Mouse (Mus musculus): ENCODE measurements around the gene Hoxa5.
A peak's percentile ranks its signal among the peaks of the same experiment; 100 is the strongest.

- peak; percentile 45 for TF ChIP-seq POLR2A (IDR thresholded peaks at IDR 0.05; ENCODE audit: insufficient read length, low read depth)
- no peak for TF ChIP-seq TCF12 (IDR thresholded peaks at IDR 0.05; ENCODE audit: insufficient read depth, poor library complexity, severe bottlenecking)
- no peak for TF ChIP-seq TCF3 (IDR thresholded peaks at IDR 0.05; ENCODE audit: insufficient read length, low read depth)
- TF ChIP-seq MAX (IDR thresholded peaks at IDR 0.05; ENCODE audit: low read depth) = no peak
- TF ChIP-seq CEBPB (IDR thresholded peaks at IDR 0.05; ENCODE audit: insufficient read depth, poor library complexity, severe bottlenecking) = no peak
- TF ChIP-seq E2F4 (IDR thresholded peaks at IDR 0.05; ENCODE audit: insufficient read depth) = no peak
- TF ChIP-seq POLR2AphosphoS2 (IDR thresholded peaks at IDR 0.05; ENCODE audit: insufficient read length, low read depth) = peak; percentile 57
- TF ChIP-seq USF1 (IDR thresholded peaks at IDR 0.05; ENCODE audit: low read depth) = no peak
- TF ChIP-seq MYOD1 (IDR thresholded peaks at IDR 0.05; ENCODE audit: control insufficient read depth in 1 of 3, insufficient read length in 2 of 3, low read depth in 2 of 3) = peak in 1 of 3 experiments; percentile 18
- no peak for TF ChIP-seq SRF (IDR thresholded peaks at IDR 0.05; ENCODE audit: control insufficient read depth, insufficient read length, low read depth)
- no peak for TF ChIP-seq MYOG (IDR thresholded peaks at IDR 0.05; ENCODE audit: control insufficient read depth in 1 of 3, insufficient read depth in 1 of 3, insufficient read length in 2 of 3, low read depth in 2 of 3)
- no peak for TF ChIP-seq REST (IDR thresholded peaks at IDR 0.05; ENCODE audit: insufficient read depth, insufficient read length)
These were observed 29.4 kb upstream of the Hoxa5 start for GRCm38 (mm10) chr6:52233546-52234427.
